Mouse (Mus musculus) lung, postnatal 4 days (tissue): Measurements from ENCODE around the gene Slc1a7.

Experiments used
- DNase-seq, 2 experiments: peaks; one replicate each; pipeline ENCODE4 v3.0.0; 2021

The Slc1a7 gene

DNA sequence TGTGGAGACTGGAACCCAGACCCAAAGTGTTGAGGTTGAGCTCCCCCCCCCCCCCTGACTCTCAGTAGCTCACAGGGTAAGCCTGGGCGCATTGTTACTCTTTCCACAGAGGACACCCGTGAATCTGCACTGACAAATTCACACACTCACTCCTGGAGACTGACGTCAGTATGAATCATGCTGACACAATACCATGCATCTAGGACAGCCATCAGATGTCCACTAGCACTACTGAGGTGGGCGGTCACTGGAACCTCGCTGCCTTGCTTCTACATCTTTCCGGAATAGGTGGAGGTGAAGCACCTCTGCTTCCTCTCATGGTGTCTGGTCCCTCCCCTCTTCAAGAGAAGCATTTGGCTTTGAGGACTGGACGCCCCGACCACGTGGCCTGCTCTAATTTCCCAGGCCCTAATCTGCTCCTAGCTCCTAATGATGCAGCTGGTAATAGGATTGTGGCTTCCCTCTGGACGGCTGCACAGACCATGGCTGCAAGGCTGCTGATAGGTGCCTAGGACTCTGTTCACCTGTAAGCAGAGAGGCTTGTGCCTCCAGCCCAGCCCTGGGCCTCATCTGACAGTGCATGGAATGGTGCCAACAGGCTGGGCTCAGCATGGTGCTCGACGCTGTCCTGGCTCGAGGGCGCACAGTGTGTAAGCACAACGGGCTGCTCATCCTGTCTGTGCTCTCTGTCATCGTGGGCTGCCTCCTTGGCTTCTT, at the start of gene Slc1a7:
Slc1a7 (plus strand) TSS at position 367 of the 717 bp plus-strand sequence.
- DNase-seq = no peak

DNA sequence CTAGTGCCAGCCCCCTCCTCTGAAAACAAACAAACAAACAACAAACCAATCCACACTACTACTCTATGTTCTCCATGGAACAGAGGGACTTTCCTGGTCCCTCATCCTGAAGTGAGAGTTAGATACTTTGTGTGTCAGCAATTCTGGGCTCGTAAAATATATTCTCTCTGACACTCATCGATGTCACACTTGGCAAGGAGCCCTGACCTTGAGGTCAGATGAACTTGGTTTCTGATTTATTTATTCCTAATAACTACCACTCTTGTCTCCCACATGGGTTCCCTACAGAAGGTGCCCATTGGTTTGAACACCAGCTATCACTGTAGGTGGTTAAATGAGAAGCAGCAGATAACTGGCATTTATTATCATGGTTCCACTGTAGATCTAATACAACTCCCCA, 47.8 kb upstream of the Slc1a7 start:
- no peak for DNase-seq

DNA sequence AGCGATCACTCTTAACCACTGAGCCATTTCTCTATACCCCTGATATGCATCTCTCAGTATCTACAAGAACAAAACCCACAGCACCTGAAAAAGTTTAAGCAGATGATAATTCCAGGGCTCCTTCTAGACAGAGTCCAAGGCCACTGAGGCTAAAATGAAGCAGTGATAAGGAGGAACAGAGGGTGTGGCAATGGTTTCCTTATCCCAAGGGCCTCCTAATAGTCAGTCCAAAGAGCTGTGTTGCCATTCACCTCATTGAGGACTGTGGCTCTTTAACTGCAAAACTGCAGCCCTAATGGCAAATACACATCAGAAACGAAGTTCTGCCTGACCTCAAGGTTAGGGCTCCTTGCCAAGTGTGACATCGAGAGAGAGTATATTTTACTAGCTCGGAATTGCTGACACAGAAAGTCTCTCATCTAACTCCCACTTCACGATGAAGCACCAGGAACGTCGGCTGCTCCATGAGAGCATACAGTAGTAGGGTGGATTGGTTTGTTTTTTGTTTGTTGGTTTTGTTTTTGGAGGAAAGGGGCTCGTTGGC, 46.9 kb upstream of the Slc1a7 start:
- peak in 1 of 2 experiments; percentile 30 for DNase-seq

DNA sequence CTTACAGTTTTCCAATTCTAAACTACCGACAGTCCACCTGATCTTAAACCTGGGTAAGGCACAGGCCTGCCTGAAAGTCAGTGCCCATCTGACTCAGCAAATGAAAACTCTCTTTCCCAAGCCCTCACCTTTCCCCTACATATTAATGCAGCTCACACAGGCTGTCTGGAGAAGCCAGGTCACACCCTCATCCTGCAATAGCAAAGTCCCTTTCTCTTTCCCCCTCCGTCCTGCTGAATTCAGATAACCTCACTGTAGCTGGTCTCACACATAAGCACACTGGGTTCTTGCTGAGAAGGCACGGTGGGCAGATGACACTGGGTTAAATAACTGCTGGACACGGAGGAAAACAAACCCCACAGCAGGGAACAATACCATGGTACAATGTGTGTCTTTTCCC, 46.2 kb upstream of the Slc1a7 start:
- DNase-seq = no peak

DNA sequence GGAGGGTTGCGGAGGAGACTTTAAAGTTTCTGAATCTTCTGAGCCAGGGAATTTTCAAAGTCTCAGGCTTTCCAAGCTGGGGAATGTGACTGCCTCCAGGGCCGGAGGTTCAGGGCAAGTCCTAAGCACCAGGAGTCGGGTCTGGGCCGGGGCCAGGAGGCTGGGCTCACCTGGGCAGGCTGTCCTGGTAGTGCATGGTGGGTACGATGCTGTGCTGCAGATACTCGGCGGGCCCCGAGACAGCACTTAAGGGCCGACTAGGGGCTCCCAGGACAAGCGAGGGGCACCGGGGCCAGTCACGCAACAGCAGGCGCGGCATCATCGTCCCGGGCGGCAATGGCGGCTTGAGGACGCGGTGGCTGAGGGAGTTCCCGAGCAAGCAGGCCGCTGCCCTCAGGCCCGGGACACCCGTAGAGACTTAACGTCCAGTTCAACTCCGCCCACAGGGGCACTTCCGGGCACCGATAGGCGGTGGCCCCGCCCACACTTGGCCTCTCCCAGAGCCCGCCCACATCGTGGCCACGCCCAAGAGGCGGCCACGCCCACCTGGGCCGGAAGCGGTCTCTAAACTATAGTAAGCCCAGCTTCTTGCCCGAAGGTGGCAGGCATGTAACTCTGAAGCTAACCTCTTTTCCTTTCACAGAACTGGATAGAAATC, 44.9 kb upstream of the Slc1a7 start, which contains the start of gene Cpt2:
Cpt2 (minus strand) TSS at position 466 of the 658 bp plus-strand sequence.
- DNase-seq = peak; percentile 97

DNA sequence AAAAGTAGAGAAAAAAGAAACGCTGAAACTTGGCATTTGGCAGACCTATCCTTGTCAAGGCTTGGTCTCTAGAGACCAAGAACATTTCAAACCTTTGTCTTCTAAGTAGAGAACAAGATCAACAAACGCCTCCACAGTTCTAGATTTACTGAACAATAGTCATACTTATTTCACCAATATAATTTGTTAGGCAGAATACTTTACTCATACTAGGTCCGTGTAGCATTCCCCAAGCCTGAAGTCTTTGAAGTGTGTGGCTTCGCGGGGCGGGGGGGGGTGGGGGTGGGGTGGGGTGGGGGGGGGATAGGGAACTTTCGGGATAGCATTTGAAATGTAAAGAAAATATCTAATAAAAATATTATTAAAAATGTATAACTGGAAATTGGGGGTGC, 44.3 kb upstream of the Slc1a7 start:
- DNase-seq = no peak

DNA sequence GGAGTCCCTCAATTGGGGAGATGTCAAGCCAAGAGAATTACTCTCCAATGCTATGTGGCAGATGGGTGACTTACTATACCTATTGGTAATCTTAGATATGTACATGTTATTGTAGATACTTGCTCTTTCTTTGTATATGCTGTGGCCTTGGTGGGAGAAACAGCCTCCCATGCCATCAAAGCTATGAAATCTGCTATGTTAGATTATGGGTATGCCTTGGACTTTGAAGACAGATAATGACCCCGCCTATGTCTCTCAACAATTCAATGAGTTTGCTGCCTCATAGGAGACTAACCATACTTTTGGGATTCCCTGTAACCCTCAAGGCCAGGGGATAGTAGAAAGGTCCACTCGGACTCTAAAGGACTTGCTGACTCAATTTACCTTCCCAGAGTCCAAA, 39.9 kb upstream of the Slc1a7 start:
- no peak for DNase-seq

DNA sequence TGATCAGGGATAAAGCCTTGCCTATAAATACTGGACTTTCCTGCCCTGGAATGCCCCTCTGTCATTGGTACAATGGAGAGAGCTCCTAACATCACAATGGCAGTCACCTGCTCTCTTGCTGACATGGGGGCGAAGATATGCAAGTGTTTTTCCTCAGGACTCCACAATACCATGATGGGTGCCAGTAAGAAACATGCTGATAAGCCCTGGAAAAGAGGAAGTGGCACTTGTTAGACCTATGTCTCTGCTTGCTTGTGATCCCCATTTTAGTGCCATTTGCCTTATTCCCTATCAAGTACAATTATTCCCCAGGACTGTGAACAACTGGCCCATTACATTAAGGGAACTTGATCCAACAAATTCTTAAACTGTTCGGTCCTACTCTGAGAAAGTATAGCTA, 39.4 kb upstream of the Slc1a7 start:
- no peak for DNase-seq

DNA sequence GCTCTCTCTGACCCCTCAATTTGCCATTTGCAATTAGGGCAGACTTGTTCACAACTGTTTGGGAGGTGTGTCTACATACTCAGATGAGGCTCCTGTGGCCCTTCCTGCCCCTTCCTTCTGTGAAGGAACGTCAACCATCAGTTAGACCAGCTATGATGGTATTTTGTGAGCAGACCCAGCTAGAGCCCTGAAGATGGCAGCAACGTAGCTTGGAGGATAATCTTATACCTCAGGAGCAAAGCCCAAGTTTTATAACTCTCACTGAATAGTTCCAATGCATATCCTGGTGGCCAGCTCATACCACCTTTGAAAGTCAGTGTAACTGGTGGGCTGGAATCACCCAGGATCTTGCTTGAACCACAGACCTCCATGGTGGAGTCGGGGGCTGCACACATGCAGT, 36.7 kb upstream of the Slc1a7 start:
- DNase-seq = no peak

DNA sequence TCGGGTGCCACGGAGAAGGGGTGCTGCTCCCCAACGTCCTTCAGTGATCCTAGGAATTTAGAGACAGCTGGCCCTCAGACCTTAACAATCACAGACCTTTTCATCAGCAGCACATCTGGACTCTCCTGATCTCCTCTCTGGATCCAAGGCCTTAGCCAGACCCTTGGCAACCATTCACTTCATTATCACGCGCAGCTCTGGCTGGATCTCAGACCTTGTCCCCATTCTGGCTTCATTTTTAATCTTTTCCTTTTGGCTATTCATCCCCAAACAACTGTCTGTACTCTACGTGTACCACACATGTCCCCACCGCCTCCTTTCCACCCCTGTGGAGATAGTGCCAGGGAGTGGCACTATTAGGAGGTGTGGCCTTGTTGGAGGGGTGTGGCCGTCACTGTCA, 34.9 kb upstream of the Slc1a7 start:
- DNase-seq = no peak

DNA sequence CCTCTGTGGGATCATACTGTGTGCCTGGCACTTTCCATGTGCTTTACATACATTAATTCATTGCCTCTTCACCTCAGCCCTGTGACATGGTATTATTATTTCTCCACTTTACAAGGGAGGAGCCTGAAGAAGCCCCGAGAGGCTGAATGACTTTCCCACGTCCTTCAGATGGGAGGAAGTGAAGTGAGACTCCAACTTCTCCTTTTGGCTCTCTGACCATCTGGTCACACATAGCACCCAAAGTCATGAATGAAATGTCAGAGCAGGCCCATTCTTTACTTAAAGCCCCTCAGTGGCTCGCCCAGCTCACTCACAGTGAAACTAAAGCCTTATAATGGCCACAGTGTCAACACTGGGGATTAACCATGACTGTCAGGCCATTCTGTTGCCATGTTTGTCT, 32.9 kb upstream of the Slc1a7 start:
- DNase-seq = no peak

DNA sequence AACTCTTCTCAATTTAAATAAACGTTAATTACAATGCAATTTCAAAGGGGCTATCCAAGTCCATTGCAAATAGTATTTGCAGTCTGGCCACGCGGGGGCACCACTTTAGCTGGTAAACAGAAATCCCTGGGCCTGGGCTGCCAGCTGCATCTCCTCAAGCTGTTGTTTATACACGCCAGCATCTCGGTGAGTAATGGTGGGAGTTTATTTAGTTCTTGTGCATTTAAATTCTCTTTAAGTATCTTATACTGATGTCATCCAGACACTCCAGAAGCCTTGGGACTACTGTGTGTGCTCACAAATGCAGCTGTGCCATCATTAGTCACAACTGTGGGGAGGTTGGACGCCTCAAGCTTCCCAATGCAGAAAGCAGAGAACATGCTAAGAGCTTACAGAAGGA, 30.8 kb upstream of the Slc1a7 start:
- DNase-seq = peak; percentile 81 to 88

DNA sequence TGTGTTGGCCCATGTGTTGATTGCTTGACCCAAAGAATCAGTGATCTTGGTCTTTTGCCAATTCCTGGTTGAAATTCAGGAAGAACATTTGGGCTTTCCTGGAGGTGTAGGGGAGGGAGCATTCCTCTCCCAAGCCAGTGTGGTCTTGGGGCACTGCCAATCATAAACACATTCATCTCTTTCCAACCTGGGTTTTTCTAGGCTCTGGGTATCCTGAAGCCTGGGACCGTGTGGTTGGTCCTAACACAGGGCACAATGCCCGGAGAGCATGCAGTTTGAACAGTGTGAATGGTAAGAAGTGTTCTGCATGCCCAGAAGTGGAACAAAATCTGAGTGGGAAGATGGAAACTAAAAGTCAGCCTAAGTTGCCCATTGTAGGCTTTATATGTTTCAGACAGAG, 30.0 kb upstream of the Slc1a7 start:
- DNase-seq = no peak

DNA sequence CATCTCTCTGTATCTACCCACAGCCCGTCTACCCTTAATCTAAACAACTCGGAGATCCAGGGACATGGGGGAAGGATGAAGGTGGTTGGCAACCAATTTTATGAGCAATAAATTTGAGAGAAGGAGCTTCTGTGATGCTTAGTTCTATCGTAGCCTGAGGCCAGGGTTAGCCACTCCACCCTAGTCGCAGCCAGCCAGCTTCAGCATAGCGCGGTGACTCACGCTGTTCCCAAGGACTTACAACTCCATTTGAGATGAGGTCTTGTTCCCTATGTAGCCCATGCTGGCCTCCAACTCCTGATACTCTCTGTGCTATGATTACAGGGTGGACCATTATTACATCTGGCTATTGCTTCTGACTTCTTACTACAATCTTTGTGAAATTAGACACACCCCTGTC, 25.4 kb upstream of the Slc1a7 start:
- DNase-seq = no peak

DNA sequence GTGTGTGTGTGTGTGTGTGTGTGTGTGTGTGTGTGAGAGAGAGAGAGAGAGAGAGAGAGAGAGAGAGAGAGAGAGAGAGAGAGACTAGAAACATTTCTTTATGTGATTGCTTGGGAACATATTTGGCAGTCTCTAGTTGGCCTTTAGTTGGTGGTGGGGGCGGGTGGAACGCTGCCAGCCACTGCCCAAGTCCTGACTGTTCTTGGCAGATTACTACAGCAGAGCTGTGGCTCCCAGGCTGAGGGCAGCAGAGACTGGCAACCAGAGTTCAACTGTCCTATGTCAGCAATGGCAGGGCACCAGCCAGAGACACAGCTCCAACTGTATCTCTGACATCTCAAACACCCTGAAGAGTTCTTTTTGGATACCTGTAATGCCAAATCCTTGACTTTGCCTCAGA, 24.0 kb upstream of the Slc1a7 start:
- DNase-seq = no peak

DNA sequence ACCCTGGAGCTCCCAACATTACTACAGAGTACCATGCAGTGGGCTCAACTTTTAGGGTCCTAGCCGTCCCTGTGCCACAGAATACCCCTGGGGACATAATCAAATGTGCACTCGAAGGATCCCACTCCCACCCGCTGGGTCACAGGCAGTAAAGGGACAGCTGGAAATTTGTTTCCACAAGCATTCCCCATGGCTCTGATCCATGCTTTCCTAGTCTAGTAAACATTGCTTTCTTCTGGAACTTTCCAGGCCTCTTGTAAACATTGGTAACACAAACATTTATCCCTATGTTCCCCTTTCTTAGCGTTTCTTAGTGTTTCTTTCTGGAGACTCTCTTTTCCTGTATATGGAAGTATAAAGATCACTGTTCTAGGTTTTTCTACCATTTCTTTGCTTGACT, 18.2 kb upstream of the Slc1a7 start:
- peak in 1 of 2 experiments; percentile 17 for DNase-seq

DNA sequence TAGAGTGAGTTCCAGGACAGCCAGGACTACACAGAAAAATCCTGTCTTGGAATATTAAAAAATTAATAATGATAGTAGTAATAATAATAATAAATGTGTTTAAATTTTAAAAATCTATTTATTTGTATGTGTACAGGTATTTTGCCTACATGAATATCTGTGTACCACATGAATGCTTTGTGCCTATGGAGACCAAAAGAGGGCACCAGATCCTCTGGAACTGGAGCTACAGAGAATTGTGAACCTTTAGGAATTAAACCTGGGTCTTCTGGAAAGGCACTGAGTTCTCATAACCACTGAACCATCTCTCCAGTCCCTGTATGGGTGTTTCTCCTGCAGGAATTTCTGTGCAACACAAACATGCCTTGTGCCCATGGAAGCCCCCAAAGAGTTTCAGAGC, 15.3 kb upstream of the Slc1a7 start:
- no peak for DNase-seq

DNA sequence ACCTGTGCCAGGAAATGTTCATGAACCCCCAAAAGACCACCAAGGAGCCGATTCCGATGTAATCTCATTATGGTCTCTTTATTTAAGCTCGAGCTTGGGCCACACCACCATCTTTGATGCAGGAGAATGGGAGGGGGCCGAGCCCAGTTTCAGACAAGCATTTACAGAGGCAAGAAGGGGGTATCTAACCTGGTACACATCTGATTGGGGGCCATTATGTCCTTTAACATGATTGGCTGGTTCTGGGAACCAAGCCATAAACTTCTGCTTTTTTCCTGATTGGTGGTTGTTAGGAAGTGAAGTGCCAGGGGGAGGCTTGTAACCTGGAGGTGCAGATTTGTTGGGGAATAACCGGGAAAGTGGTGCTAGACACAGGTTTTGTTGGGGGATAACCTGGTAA, 12.4 kb upstream of the Slc1a7 start:
- no peak for DNase-seq

DNA sequence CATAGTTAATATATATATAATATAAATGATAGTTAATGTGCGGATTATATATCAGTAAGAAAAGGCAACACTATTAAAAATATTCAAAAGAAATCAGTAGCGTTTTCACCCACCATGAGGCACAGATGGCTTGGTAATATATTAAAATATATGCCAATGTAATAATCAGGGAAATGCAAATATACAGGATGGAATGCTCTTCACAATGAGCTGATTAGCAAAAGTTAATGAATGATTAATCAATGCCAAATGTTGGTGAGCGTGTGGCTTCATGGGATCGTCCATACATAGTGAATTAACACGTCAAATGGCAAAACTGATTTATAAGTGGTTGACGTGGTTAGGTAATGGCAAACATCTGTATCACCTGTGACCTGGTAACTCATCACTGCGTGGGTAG, 9.6 kb upstream of the Slc1a7 start:
- DNase-seq = no peak

DNA sequence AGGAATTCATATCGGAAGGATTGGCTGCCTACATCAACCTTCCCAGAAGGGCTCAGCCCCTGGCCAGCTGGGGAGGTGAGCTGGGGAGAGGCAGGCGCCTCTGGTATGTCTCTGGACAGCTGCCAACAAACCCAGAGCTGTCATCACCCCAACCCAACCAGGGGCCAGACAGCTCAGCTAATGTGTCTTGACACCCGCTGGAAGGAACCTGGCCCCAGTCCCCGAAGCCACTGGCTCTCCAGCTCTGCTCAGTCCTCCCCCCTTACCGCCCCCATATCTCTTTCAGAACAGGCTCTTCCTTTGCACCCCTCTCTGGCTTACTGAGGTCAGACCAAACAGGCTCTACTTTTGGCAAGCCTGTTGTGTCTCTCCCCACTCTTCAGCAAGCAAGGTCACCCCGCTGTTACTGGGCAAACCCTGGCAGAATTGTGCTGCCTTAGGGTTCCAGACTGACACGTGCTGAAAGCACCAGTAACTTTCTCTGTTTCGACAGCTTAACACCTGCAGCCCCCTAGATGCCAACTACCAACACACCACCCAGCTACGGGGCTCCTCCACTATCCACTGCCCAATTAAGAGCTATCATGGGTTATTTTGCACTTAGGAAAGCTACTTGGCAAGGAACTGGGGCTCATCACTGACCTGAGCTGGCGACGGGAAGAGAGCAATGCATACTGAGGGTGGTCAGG, 5.9 kb upstream of the Slc1a7 start:
- DNase-seq = peak; percentile 63 to 85

DNA sequence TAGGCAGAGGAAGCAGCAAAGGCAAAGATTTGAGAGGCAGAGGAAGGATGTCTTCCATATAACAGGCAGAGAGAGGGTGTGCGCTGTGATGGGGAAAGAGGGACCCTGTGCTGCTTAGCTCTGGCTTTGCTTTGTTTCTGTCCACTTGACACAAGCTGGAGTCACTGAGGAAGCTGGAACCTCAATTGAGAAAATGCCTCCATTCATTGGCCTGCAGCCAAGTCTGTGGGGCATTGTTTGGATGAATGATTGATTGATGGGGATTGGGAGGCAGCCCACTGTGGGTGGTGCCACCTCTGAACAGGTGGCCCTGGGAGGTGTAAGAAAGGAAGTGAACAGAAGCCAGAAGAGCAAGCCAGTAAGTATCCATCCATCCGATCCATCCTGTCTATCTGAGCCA, 5.3 kb upstream of the Slc1a7 start:
- DNase-seq = no peak

DNA sequence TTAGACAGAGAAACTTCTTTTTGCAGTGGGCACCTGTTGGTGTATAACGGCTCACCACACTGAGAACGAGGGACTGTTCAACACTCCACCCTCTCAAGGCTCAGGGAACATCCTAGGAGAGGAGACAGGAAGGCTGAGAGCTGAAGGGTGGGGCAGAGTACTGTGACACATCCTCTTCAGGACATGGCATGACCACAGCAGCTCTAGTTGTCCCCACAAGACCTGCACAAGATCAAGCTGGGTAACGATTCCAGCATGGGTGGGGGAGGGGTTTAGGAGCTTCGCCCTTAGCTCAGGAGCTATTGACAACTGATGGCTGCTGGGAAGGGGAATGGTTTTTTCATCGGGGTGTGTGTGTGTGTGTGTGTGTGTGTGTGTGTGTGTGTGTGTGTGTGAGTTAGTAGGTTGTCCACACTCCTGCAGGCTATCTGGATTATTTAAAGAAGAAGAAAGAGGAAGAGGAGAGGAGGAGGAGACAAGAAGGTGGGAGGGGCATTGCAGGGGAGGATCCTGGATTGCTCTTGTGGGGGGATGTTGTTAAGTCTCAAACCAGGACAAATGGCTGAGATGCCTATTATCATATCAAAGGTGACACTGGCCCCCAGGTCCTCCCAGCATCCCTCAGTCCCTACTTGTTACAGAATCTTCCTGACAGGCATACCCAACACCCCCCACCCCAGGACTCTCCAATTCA, 1.6 kb upstream of the Slc1a7 start:
- DNase-seq = no peak

DNA sequence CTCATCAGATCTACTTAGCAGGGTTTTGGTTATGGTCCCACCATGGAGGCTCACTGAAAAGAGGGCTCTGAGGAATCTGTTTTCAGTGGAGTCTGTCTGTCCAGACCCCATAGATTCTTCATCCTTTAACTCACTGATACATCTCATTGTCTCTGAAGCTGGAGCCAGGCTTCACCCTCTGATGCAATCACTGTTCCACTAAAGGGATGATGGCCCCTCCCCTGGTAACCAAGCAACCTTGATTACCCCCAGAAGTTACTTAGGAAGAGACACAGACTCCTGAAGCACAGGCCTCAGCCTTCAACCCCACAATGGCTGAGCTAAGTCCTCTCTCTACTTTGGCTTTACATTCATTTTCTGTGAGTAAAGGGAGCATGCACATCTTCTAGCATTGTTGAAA, 1.6 kb downstream of the Slc1a7 start:
- DNase-seq = no peak
